Mouse (Mus musculus): ENCODE data around the gene Nck1. TPM values are rescaled to one million over a fixed set of nuclear protein-coding genes. Genes with fewer than 3 reads are reported as not detected.
A peak's percentile ranks its signal among the peaks of the same experiment; 100 is the strongest.

The Nck1 gene
- polyA plus RNA-seq (2015; fragmentation: Nextera tagmentation; extraction: Ambion mirVana), result 26.3 and 31.8 TPM in 2 replicates

- WGBS (ENCODE audit: insufficient replicate concordance), result under 1% methylated on average over 81 of the region's 93 CpGs
- Histone ChIP-seq H3K4me3 (ENCODE audit: low read depth, low read length) (peak within 1 kb of the TSS; percentile 96), H3K36me3 (replicated peaks; ENCODE audit: insufficient read depth, low read length) (no peaks in the 10 kb centered on the region), H3K4me2 (ENCODE audit: low read depth, low read length) (peak within 1 kb of the TSS; percentile 93), H3K9me3 (ENCODE audit: low read length) (peaks cover 7% of the 10 kb centered on the region), H3K9ac (replicated peaks) (peak within 1 kb of the TSS; percentile 95), H3K27me3 (ENCODE audit: insufficient read depth, low read length) (no peaks in the 10 kb centered on the region), H3K27ac (ENCODE audit: low read depth) (peak within 1 kb of the TSS; percentile 95), H3K4me1 (ENCODE audit: insufficient read depth) (peaks cover 7% of the 10 kb centered on the region; the same call in 1 of the 2 replicates)
- DNase-seq (peak; percentile 98), ATAC-seq (peak; percentile 96)
- TF ChIP-seq CTCF (IDR thresholded peaks at IDR 0.05; ENCODE audit: low read depth), result peak; percentile 85
- no peak for TF ChIP-seq EP300 (IDR thresholded peaks at IDR 0.05; ENCODE audit: low read depth)
Measured at GRCm38 (mm10) chr9:100545715-100546593, at the start of gene Nck1. Gene Nck1, minus strand, starts transcription at chr9:100546134.

- H3K9ac ChIP-seq (replicated peaks), result no peak overlapping the region
- no peaks in the 10 kb centered on the region for H3K9me3 ChIP-seq (ENCODE audit: low read length)
- no peak overlapping the region for H3K4me3 ChIP-seq (ENCODE audit: low read depth, low read length)
- H3K27me3 ChIP-seq (ENCODE audit: insufficient read depth, low read length), result no peaks in the 10 kb centered on the region
- 24% methylated on average over 4 of the region's 4 CpGs for WGBS (ENCODE audit: insufficient replicate concordance)
- no peaks in the 10 kb centered on the region for H3K4me1 ChIP-seq (ENCODE audit: insufficient read depth)
- DNase-seq, result no peak
- no peaks in the 10 kb centered on the region for H3K36me3 ChIP-seq (replicated peaks; ENCODE audit: insufficient read depth, low read length)
- TF ChIP-seq CTCF (IDR thresholded peaks at IDR 0.05; ENCODE audit: low read depth), result no peak
- TF ChIP-seq EP300 (IDR thresholded peaks at IDR 0.05; ENCODE audit: low read depth), result no peak
- no peak overlapping the region for H3K4me2 ChIP-seq (ENCODE audit: low read depth, low read length)
- no peak for ATAC-seq
- H3K27ac ChIP-seq (ENCODE audit: low read depth), result no peak overlapping the region
Measured at GRCm38 (mm10) chr9:100590462-100590861, 44.5 kb upstream of the Nck1 start.

GRCm38 (mm10) chr9:100584031-100584430 lies 38.1 kb upstream of the Nck1 start:
- Histone ChIP-seq H3K4me3 (ENCODE audit: low read depth, low read length) (no peak overlapping the region), H3K4me1 (ENCODE audit: insufficient read depth) (no peaks in the 10 kb centered on the region; the same call in 1 of the 2 replicates), H3K9ac (replicated peaks) (no peak overlapping the region), H3K27ac (ENCODE audit: low read depth) (no peak overlapping the region), H3K9me3 (ENCODE audit: low read length) (no peaks in the 10 kb centered on the region), H3K4me2 (ENCODE audit: low read depth, low read length) (no peak overlapping the region), H3K36me3 (replicated peaks; ENCODE audit: insufficient read depth, low read length) (no peaks in the 10 kb centered on the region), H3K27me3 (ENCODE audit: insufficient read depth, low read length) (no peaks in the 10 kb centered on the region)
- ATAC-seq (no peak), DNase-seq (no peak)
- 72% methylated on average over 4 of the region's 4 CpGs for WGBS (ENCODE audit: insufficient replicate concordance)
- TF ChIP-seq CTCF (IDR thresholded peaks at IDR 0.05; ENCODE audit: low read depth), result no peak
- TF ChIP-seq EP300 (IDR thresholded peaks at IDR 0.05; ENCODE audit: low read depth), result no peak

- TF ChIP-seq CTCF (IDR thresholded peaks at IDR 0.05; ENCODE audit: low read depth) (no peak), EP300 (IDR thresholded peaks at IDR 0.05; ENCODE audit: low read depth) (no peak)
- no peaks in the 10 kb centered on the region for H3K36me3 ChIP-seq (replicated peaks; ENCODE audit: insufficient read depth, low read length)
- no peaks in the 10 kb centered on the region; the same call in 1 of the 2 replicates for H3K4me1 ChIP-seq (ENCODE audit: insufficient read depth)
- H3K9ac ChIP-seq (replicated peaks), result 0 out of 2 replicates have a peak overlapping the region, but pooled peaks have one; percentile 9
- DNase-seq, result no peak
- no peaks in the 10 kb centered on the region for H3K27me3 ChIP-seq (ENCODE audit: insufficient read depth, low read length)
- no peak overlapping the region for H3K4me3 ChIP-seq (ENCODE audit: low read depth, low read length)
- peak overlapping the region; percentile 4; the same call in 1 of the 2 replicates for H3K4me2 ChIP-seq (ENCODE audit: low read depth, low read length)
- peak; percentile 64; the same call in 1 of the 2 replicates for ATAC-seq
- no peak overlapping the region for H3K27ac ChIP-seq (ENCODE audit: low read depth)
- H3K9me3 ChIP-seq (ENCODE audit: low read length), result no peaks in the 10 kb centered on the region
- 43% methylated on average over 13 of the region's 13 CpGs for WGBS (ENCODE audit: insufficient replicate concordance)
Measured at GRCm38 (mm10) chr9:100582883-100583575, 37.1 kb upstream of the Nck1 start.

- ATAC-seq (no peak), DNase-seq (peak; percentile 54)
- WGBS (ENCODE audit: insufficient replicate concordance), result 62% methylated on average over 13 of the region's 13 CpGs
- no peak overlapping the region for H3K4me2 ChIP-seq (ENCODE audit: low read depth, low read length)
- H3K9me3 ChIP-seq (ENCODE audit: low read length), result no peaks in the 10 kb centered on the region
- H3K36me3 ChIP-seq (replicated peaks; ENCODE audit: insufficient read depth, low read length), result no peaks in the 10 kb centered on the region
- no peak overlapping the region for H3K27ac ChIP-seq (ENCODE audit: low read depth)
- H3K4me1 ChIP-seq (ENCODE audit: insufficient read depth), result no peaks in the 10 kb centered on the region; the same call in 1 of the 2 replicates
- H3K27me3 ChIP-seq (ENCODE audit: insufficient read depth, low read length), result no peaks in the 10 kb centered on the region
- TF ChIP-seq EP300 (IDR thresholded peaks at IDR 0.05; ENCODE audit: low read depth) (no peak), CTCF (IDR thresholded peaks at IDR 0.05; ENCODE audit: low read depth) (no peak)
- H3K4me3 ChIP-seq (ENCODE audit: low read depth, low read length), result no peak overlapping the region
- no peak overlapping the region for H3K9ac ChIP-seq (replicated peaks)
Measured at GRCm38 (mm10) chr9:100581543-100582492, 35.9 kb upstream of the Nck1 start.
